Mouse (Mus musculus) mature B cell (primary cell): ENCODE results near the gene Amph.
"Not testable (repeated sequence)": the region's sequence is repeated elsewhere in the genome, so short reads cannot be mapped to it uniquely, and the experiment has no call there.

Source experiments
- in situ Hi-C: fragments of 300-500 bp; cut with MboI; formaldehyde crosslinking; loops from 2 replicates; pipeline ENCODE4 v1.14.3; 2019

Gene Amph

DNA sequence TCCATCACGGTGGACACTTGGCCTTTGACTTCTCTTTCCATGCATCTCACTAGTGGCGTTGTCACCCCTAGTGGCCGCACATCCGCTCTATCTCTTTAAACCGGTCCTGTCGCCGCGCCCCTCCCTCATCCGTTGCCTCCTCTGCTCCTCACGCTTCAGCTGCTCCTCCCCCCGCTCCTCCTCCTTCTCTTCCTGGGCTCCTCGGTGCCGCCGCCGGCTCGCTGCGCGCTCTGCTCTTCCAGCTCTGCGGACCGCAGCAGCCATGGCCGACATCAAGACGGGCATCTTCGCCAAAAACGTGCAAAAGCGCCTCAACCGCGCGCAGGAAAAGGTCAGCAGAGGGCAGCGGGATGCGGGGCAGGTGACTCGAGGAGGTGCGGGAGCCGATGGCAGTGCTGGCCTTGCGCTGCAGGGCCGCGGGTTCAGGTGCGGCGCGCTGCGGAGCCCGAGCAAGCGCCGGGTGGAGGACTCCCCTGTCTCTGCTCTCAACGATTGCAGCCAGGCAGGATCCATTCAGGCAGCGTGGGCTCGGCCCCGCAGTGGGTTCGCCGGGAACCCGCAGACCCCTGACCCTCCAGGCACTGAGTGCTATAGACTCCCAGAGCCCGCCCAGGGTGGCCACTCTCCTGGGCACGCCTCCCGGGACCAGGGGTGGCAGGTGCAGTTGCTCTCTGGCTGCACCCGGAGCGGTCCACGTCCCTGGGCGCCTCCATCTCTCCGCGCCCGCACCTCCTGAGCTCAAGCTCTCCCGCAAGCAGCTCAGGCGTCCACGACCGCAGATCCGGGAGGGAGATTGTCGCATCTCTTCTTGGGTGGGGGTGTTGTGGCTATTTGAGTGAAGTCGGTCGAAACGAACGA, at the start of gene Amph:
Gene Amph, plus strand, starts transcription at position 35 of the 858 bp plus-strand sequence.
- in situ Hi-C loops = no loop called here

DNA sequence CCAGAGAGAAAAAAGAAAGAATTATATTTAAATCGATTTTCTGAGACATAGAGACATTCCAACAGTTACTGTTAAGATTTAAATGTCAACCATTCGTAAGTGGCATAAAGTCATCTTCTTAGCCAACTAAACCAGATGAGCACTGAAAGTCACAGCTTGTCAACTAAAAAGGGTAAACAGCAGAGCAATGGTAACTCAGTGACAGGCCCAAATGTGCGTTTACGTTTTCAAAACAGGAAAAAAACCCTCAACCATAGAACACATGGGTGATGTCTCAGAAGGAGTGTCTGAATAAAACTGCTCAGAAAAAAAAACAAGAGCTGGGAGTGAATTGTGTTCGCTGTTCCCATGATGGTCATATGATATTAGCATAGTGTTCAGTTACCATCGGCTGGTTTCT, 44.4 kb upstream of the Amph start:
- in situ Hi-C loops = no loop called here

DNA sequence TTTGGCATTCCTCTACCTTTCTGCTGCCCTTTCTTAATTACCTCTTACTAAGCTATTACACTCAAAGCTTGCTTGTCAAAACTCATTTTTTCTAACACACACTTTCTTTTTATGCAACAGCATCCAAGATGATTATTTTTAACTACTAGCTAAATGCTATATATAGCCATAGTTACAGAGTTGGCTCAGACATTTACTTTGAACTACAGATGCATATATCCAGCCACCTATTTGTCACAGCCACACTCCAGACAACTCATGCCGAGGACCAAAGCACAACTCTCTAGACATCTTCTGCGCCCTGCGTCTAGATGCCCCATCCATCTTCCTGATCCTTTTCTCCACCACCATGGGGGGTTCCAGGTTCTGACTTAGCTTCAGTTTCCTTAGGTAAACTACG, 33.2 kb upstream of the Amph start:
- in situ Hi-C loops = no loop called here

DNA sequence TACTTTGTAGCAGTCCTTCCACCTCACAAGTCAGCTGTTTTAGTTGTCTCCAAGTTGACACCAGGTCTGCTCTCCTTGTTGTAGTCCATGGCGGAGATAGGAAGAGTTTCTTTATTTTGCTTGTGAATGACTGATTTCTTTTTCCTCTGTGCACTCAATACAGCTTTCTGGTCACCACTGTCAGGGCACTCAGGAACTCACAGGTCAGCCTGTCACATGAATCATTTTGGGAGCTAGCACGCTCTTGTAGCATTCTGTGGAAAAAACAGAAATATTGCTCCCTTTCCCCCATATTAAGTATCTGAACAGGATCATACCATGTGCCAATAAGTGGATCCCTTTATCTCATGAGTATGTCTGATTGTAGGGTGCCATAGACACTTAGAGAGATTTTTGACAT, 14.8 kb upstream of the Amph start:
- in situ Hi-C loops = not testable (repeated sequence)

DNA sequence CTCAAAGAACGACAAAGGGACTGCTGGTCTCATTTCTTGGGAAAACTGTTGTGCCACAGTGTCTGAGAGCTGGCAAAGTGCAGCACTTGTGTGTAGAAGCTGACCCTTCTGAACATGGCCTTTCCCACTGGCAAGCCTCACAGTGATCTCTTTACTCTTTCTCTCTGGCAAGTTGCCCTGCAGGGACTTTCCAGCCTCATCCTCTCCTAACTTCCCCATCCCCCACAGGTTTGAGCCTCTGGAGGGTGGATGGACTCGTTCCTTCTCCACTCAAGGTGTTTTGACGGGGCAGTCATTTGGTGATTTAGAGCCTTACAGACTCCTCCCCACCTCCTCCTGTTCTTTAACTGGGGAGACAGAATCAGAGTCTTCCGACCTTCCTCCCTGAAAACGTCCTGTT, 319 bp upstream of the Amph start:
- in situ Hi-C loops = no loop called here

DNA sequence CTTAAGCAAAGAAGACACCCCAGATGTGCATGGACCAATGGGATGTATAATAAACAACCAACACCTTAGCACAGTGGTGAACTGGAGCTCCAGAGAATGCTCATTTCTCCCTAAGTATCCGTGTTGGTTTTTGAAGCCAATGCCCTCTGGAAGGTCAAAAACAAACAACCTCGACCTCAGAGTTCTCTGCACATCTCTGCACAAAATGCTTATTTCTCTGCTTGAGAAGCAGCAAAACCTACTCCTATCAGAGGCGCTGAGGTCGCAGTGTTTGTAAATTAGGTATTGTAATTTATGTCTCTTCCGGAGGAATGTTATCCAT, 985 bp downstream of the Amph start:
- in situ Hi-C loops = no loop called here

DNA sequence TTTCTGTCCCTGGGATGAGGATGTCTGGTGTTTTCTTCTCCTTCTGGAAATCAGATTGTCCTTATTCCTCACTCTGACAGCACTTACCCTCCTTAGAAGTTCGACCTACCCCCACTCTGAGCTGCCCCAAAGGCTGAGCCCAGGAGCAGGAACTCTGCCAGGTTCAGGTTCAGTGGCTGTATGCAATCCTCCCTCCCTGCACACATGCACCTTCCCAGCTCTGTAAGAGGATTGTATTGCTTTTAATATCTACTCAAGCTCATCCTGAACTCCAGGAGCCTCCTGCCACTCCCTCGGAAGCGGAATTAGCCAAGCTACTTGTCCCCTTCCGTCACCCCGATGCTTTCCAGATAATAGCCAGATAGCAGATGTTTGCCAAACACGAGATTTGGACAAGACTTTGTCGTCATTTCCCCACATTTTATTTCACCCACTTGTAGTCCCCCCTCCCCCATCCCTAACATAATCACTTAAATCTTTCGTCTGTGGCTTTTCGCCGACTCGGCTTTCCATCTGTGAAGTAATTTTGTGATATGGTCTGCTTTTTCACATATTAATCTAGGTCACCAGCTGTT, 1.7 kb downstream of the Amph start:
- in situ Hi-C loops = no loop called here

DNA sequence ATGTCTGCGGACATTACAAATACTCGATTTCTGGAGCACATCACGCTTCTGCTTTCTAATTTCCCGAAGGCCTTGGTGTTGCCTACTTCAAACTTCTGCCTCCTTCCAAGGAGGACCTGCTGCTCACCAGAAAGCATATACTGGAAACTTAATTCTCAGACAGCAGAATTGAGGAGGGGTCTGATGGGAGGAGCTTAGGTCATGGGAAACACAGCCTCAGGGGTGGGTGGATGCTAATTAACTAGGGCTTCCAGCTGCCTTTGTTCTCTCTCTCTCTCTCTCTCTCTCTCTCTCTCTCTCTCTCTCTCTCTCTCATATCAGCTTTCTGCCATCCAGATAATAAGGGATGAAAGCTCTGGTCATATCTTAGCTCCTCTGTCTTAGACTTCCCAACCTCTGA, 5.6 kb downstream of the Amph start:
- in situ Hi-C loops = no loop called here

DNA sequence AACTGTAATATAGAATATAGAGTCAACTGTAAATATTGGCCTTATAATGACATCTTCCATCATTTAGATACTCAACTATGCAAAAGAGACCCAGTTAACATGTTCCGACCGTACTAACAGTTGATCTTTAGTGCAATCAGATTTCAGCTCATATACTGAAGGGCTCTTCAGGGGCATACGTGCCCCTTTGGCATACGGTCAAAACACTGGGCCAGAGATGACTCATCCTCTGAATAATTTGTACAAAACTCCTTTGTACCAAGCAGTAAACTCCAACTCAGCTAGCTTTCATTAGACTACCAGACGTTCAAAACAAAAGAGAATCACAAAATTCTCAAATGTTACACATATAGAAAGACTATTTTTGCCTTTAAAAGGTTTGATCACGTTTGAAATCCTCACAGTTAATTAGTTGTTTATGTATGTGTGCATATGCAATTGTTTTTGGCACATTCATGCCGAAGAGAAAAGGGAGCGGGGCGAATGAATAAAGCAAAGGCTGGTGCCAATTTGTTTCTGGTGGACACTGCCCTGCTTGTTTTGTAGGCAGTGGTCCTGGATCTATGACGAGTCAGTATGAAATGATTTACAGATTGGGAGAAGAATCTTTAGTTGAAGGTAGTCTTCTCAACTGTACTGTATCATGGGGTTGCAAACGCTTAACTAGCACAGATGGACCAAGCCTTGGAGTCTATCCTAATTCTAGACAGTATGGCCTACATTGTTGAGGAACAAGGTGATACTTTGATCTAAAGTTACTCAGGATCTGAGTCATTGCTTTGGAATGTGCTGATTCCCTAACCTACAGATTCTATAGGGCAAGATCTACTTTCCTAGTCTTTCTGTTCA, 8.3 kb downstream of the Amph start:
- in situ Hi-C loops = no loop called here

DNA sequence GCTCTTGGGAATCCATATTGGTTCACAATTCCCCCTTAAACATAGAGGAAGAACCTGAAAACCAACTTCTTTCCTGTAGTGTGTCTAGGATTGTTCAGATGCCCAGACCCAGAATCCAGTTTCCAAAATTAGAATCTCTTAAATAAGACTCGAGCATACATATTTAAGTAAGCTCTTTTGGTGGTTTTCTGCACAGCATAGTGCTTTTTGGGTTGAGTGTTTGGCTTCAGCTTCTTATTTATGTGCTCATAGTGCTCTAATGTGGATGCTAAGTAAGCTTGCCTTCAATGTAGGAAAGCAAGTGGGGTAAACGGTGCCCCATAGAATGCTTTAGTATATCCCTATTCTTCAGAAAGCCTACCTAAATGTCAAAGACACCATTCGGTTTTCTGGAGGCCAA, 9.0 kb downstream of the Amph start:
- in situ Hi-C loops = no loop called here

DNA sequence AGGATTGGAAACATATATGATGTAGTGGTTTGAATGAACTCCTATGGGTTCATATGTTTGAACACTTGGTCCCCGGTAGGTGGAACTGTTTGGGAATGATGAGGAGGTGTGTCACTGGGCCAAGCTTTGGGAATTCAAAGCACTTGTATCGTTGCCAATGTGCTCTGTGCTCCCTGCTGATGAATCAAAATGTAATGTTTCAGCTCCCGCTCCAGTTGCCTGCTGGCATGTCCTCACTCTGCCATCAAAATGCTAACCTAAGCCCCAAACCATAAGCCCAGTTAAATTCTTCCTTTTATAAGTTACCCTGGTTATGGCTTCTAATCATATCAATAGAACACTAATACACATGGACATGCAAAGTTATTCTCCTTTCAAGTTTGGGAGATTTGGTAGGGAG, 24.6 kb downstream of the Amph start:
- in situ Hi-C loops = no loop called here

DNA sequence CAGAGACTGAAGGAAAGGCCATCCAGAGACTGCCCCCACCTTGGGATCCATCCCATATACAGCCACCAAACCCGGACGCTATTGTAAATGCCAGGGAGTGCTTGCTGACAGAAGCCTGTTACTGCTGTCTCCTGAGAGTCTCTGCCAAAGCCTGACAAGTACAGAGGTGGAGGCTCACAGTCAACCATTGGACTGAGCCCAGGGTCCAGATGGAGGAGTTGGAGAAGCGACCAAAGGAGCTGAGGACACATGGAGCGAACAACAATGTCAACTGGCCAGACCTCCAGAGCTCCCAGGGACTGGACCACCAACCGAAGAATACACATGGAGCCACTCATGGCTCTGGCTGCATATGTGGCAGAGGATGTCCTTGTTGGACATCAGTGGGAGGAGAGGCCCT, 26.3 kb downstream of the Amph start:
- in situ Hi-C loops = no loop called here

DNA sequence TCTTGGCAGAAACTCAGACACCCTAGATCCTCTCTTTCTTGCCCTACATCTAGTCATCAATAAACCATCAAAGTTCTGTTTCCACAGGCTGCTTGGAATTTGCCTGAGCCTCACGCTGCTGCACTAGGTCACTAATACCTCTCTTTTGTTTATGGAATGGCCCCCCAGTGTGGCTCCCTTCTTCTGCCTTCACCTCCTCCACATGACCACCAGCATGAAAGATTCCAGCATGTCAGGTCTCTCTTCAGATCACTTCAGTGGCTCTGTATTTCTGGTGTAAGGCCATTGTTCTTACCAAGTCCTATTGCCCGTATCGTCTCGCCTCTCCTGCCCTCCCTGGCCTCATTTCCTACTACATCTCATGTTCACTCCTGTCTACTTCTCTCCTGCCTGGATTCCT, 39.3 kb downstream of the Amph start:
- in situ Hi-C loops = no loop called here

DNA sequence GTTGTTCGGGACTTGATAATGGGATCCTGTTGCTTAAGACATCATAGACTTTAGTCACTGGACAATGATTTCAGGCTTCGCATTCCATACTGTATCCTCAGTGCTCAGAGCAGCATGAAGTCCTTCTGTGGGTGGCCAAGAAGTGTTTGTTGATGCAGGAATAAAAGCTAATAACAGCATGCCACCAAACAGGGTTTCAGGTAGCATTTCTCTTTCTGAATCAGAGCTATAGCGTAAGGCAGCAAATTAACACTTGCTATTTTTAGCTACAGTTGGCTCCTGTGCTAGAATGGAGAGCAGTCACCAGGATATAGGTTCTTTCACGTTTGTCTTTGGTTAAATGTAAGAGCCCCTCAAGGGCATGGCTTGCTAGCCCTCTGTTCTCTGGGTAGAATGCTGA, 40.3 kb downstream of the Amph start:
- in situ Hi-C loops = no loop called here

DNA sequence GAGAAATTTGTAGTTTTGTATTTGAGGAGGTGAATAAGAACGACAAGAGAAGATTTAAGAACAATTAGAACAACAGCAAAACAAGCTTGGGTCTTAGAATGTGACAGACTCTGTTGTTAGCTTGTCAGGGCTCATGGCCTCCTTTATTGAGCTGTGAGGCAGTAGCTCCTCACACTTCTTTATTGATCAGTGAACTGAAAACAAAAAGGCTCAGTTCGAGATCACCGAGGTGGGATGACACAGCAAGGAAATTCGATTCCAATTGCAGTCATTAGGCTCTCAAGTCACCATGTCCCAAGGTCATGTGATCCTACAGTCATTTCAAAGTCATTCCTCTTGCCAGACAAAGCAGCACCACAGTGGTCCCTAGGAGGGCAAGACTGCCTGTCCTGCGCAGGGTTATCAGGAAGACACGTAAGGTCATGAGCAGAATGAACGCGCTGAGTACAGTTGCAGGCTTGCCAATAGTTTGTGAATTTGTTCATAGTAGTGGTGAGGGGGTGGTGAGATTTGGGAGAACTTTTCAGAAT, 41.2 kb downstream of the Amph start:
- in situ Hi-C loops = no loop called here

DNA sequence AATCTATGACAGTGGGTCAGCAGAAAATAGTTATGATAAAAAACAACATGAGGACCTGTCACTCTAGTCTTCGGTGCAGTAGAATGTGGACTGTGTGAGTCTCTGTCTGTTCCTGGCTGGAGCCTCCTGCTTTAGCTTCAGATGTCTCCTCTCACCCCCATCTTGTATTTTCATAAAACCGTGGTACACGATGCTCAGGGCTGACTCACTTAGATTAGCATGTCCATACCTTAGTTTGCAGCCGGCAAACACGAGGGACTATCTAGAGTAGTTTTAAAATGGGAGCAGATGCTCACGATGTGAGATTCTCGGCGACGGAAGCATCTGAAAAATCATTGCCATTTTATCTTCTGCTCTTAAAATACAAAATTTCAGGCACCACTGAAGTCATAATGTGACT, 54.5 kb downstream of the Amph start:
- in situ Hi-C loops = no loop called here

DNA sequence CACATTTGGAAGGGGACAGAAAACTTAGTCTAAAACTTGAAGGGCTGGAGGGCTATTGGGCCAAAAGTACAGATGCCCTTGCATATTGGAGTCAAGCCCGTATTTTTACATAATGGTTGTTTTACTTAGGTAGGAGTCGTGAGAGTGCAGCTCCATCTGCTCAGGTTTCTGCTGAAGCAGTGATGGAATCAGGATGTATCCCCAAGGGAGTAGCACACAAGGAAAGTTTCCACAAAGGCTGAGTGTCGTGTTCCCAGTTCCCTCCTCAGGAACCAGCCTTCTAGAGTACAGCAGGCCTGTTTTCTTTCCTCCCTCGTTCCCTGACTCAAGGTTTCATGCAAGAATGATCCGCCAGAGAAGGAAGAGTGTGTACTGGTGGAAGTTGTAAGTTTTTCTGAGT, 56.4 kb downstream of the Amph start:
- in situ Hi-C loops = no loop called here

DNA sequence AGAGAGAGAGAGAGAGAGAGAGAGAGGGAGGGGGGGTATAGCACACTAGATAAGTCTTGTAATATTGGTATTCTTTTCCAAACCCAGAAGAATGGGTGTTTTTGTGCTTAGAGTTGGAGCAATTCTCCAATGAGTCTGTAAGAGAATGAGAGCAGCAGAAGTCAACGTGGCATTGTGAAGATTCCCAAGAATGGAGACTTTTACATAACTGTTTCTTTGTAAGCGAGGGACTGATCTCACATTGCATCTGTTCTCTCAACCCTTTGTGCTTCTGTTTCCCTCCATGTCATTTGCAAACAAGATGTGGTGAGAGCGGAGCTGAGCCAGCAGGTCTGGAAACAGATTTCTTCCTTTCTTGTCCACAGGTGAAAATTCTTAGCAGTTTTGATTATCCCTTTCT, 60.4 kb downstream of the Amph start:
- in situ Hi-C loops = no loop called here

DNA sequence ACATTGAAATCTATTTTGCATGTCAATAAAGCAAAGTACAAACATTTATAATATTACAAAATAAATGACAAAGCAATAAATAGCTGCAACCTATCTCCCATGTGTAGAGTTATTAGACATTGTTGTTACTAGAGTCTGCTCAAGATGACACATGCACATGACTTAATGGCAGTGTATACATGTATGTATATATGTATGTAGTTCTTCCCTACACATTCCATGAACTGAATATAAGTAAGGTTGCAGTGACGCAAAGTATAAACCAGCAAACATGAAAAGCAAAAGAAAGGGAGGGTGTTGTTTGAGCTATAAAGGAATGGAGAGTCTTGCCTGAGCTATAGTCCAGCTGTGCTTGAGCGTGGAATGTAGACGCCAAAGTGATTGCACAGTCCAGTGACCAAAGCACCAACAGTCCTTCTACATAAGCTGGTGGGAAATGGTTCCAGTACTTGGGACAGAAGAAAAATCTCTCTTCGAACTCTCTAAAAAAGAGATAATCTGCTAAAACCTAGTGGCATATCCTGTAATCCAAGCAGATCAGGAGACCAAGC, 66.9 kb downstream of the Amph start:
- in situ Hi-C loops = no loop called here

DNA sequence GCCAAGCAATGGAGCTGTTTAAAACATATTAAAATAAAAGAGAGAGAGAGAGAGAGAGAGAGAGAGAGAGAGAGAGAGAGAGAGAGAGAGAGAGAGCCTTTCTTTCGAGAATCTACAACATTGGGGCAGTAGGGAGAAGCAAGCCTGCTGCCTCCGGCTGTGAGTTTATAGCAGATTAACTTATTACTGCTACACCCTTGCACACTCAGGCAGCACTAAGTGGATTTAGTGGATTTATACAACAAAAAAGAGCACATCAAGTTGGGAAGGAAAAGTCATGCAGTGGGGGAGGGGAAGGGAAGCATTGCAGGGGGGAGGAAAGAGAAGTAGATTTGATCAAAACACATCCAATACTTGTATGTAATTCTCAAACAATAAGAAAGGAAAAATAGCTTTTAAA, 73.5 kb downstream of the Amph start:
- in situ Hi-C loops = no loop called here

DNA sequence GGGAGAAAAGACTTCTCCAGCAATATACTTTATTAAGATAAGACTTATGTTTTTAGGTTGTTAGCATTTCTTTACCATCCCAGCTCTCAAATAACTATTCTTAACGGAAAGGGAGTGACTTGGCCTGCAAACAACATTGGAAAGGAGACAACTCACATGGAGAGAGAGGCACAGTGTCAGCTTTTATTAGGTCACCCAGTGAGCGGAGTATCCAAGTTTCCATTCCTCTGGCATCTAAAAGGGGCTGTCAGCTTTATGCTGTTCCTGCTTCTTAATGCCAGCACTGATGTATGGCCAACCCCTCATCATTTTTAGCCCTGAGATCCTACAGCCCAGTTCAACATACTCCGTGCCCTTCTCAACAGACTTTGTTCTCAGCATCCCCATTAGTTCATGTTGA, 74.3 kb downstream of the Amph start:
- in situ Hi-C loops = no loop called here

DNA sequence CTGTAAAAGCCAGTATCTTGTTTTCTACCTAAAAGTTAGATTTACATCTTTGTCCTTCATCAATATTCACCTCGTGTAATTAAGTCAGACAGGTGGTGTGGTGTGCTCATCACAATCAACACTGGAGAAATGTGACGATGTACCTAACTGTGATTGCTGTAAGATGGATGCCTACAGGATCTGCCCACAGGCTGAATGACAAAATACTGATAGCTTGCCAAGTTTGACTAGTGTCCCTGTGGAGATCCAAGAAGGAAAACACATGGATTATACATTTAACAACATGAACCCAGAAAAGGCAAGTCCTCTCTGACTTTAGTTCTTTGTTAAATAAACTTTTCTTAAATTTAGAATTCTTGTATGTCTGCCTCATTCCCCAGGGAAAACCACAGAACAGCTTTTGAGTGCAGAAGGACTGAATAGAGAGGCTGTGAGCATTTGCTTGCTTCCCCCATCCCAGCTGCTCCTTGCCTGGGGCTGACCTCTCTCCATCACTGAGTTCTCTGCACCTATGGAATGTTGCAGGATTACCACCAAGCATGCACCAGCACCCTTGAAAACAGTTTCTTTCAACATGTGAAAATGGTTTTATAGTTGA, 77.2 kb downstream of the Amph start:
- in situ Hi-C loops = no loop called here
